Mouse (Mus musculus): ENCODE results near the gene Zfp605. TPM values are rescaled to one million over a fixed set of nuclear protein-coding genes. Genes with fewer than 3 reads are reported as not detected.

Zfp605 gene
- total and polyA plus RNA-seq, 2 experiments from 2014 or later: 7.2 to 14.3 TPM

DNA sequence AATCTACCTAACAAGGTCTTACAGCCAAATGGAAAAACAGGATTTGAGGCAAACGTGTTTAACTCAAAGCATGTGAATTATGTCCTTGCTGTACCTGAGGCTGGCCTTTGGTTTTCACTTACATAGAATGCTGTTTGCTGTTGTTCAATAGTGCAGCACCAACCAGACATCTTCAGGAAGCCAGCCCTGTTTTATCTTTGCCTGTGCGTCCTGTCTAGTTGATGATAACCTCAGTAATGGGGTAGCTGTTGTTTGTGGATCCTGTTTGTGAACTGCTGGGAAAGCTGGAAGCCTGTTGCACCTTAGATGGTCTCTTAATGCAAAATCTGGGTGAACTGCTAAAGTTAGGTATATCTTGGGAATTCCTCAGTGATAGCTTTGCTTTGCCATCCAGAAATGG, 68.7 kb downstream of the Zfp605 start:
- H3K9ac ChIP-seq (replicated peaks; ENCODE audit: low read length): no peak overlapping the region
- TF ChIP-seq CTCF (IDR thresholded peaks at IDR 0.05; ENCODE audit: low read depth): no peak
- DNase-seq (ENCODE audit: low spot score) (no peak), ATAC-seq (no peak)
- H3K4me1 ChIP-seq (ENCODE audit: insufficient read depth, low read length): peaks cover 9% of the 10 kb centered on the region; the same call in 1 of the 2 replicates
- no peaks in the 10 kb centered on the region for H3K9me3 ChIP-seq (ENCODE audit: low read length)
- H3K27ac ChIP-seq: no peak overlapping the region
- no peak overlapping the region for H3K4me2 ChIP-seq (ENCODE audit: low read depth, low read length)
- WGBS: 87% methylated on average over 2 of the region's 2 CpGs
- no peaks in the 10 kb centered on the region for H3K27me3 ChIP-seq (ENCODE audit: insufficient read depth, low read length)
- H3K36me3 ChIP-seq (ENCODE audit: insufficient read depth, low read length): peaks cover 3% of the 10 kb centered on the region; the same call in 1 of the 2 replicates
- H3K4me3 ChIP-seq (ENCODE audit: low read length): no peak overlapping the region

Other genes with a start within 250 kb of the Zfp605 start
- 3.6 and 5.2 TPM in 2 replicates for gene Gm15446, start 186.7 kb upstream of the Zfp605 start, total RNA-seq (2014; rRNA removed)
- 0.38 and 0.59 TPM in 2 replicates for gene Gm15446, start 186.7 kb upstream of the Zfp605 start, polyA plus RNA-seq (2015; fragmentation: Nextera tagmentation; extraction: Ambion mirVana)
- 11.6 and 11.7 TPM in 2 replicates for gene Zfp932, start 113.6 kb upstream of the Zfp605 start, total RNA-seq (2014; rRNA removed)
- 19.0 and 19.9 TPM in 2 replicates for gene Zfp932, start 113.6 kb upstream of the Zfp605 start, polyA plus RNA-seq (2015; fragmentation: Nextera tagmentation; extraction: Ambion mirVana)
- 1.2 TPM in 1 of 2 replicates, not detected in the other for gene Gm17655, start 37.6 kb upstream of the Zfp605 start, total RNA-seq (2014; rRNA removed)
- 1.5 and 2.9 TPM in 2 replicates for gene Gm17655, start 37.6 kb upstream of the Zfp605 start, polyA plus RNA-seq (2015; fragmentation: Nextera tagmentation; extraction: Ambion mirVana)
- 0.37 TPM in 1 of 2 replicates, not detected in the other for gene Gm35315, start 15.7 kb upstream of the Zfp605 start, total RNA-seq (2014; rRNA removed)
- 0.30 and 0.33 TPM in 2 replicates for gene Gm35315, start 15.7 kb upstream of the Zfp605 start, polyA plus RNA-seq (2015; fragmentation: Nextera tagmentation; extraction: Ambion mirVana)
- gene Plcxd1, start 10.1 kb upstream of the Zfp605 start, total RNA-seq (2014; rRNA removed): 14.4 and 22.8 TPM in 2 replicates
- gene Plcxd1, start 10.1 kb upstream of the Zfp605 start, polyA plus RNA-seq (2015; fragmentation: Nextera tagmentation; extraction: Ambion mirVana): 8.6 and 8.7 TPM in 2 replicates
- 77.1 and 90.3 TPM in 2 replicates for gene Gtpbp6, start 1.9 kb upstream of the Zfp605 start, total RNA-seq (2014; rRNA removed)
- gene Gtpbp6, start 1.9 kb upstream of the Zfp605 start, polyA plus RNA-seq (2015; fragmentation: Nextera tagmentation; extraction: Ambion mirVana): 55.9 and 61.6 TPM in 2 replicates
- gene Chfr, start 25.8 kb downstream of the Zfp605 start, total RNA-seq (2014; rRNA removed): 49.5 and 66.3 TPM in 2 replicates
- 52.3 and 55.8 TPM in 2 replicates for gene Chfr, start 25.8 kb downstream of the Zfp605 start, polyA plus RNA-seq (2015; fragmentation: Nextera tagmentation; extraction: Ambion mirVana)
- 13.9 and 15.9 TPM in 2 replicates for gene Golga3, start 66.6 kb downstream of the Zfp605 start, total RNA-seq (2014; rRNA removed)
- gene Golga3, start 66.6 kb downstream of the Zfp605 start, polyA plus RNA-seq (2015; fragmentation: Nextera tagmentation; extraction: Ambion mirVana): 17.2 and 18.0 TPM in 2 replicates
- 21.2 and 25.0 TPM in 2 replicates for gene Ankle2, start 120.9 kb downstream of the Zfp605 start, total RNA-seq (2014; rRNA removed)
- 19.6 and 20.5 TPM in 2 replicates for gene Ankle2, start 120.9 kb downstream of the Zfp605 start, polyA plus RNA-seq (2015; fragmentation: Nextera tagmentation; extraction: Ambion mirVana)
- gene Pgam5, start 159.8 kb downstream of the Zfp605 start, total RNA-seq (2014; rRNA removed): 117 and 129 TPM in 2 replicates
- gene Pgam5, start 159.8 kb downstream of the Zfp605 start, polyA plus RNA-seq (2015; fragmentation: Nextera tagmentation; extraction: Ambion mirVana): 95.4 and 106 TPM in 2 replicates
- 14.3 and 17.0 TPM in 2 replicates for gene Pxmp2, start 176.1 kb downstream of the Zfp605 start, total RNA-seq (2014; rRNA removed)
- gene Pxmp2, start 176.1 kb downstream of the Zfp605 start, polyA plus RNA-seq (2015; fragmentation: Nextera tagmentation; extraction: Ambion mirVana): 19.5 and 20.8 TPM in 2 replicates
- 15.8 and 17.1 TPM in 2 replicates for gene Pole, start 176.2 kb downstream of the Zfp605 start, total RNA-seq (2014; rRNA removed)
- gene Pole, start 176.2 kb downstream of the Zfp605 start, polyA plus RNA-seq (2015; fragmentation: Nextera tagmentation; extraction: Ambion mirVana): 4.8 and 6.5 TPM in 2 replicates
- 11.9 and 12.8 TPM in 2 replicates for gene P2rx2, start 233.1 kb downstream of the Zfp605 start, total RNA-seq (2014; rRNA removed)
- 11.5 and 11.8 TPM in 2 replicates for gene P2rx2, start 233.1 kb downstream of the Zfp605 start, polyA plus RNA-seq (2015; fragmentation: Nextera tagmentation; extraction: Ambion mirVana)
- gene Lrcol1, start 234.6 kb downstream of the Zfp605 start, total RNA-seq (2014; rRNA removed): not detected in 2 replicates
- 0.28 TPM in 1 of 2 replicates, not detected in the other for gene Lrcol1, start 234.6 kb downstream of the Zfp605 start, polyA plus RNA-seq (2015; fragmentation: Nextera tagmentation; extraction: Ambion mirVana)

Measured in hindbrain, postnatal 0 days (tissue).